Mouse (Mus musculus) telencephalon, adult 2 months (tissue): ENCODE measurements around the gene Ssbp3.

Experiments
- DNase-seq: peaks from one replicate; pipeline ENCODE4 v3.0.0-alpha.2; 2011; ENCODE audit warnings: low read depth, low spot score

The Ssbp3 gene

DNA sequence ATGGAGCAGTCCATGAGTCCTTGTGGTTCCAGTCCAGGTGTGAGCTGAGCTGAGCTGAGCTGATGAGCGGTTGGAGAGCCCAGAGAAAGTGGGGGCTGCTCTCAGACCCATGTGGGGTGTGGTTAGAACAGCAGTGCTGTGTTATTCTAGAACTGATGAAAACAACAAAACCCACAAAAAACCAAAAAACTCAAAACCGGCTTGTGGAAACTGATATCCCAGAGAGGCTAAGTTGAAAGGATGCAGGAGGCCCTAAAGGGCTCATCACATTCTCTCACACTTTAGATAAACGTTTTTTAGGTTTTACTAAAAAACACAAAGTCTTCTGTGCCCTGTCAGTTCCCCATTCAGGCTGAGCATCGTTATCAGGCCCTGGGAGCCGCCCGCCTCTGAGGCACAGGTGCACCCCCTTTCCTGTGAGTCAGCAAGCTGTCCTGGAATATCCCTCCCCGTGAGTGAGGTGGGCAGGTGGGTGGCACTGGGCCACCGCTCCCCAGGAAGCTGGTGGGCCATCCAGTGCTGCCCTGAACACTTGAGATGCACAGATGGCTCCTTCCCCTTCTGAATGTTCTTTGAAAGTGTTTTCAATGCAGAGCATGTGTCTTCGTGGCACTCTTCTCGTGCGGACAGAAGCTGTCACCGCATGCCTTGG is 24.6 kb downstream of the Ssbp3 start:
- DNase-seq = no peak

DNA sequence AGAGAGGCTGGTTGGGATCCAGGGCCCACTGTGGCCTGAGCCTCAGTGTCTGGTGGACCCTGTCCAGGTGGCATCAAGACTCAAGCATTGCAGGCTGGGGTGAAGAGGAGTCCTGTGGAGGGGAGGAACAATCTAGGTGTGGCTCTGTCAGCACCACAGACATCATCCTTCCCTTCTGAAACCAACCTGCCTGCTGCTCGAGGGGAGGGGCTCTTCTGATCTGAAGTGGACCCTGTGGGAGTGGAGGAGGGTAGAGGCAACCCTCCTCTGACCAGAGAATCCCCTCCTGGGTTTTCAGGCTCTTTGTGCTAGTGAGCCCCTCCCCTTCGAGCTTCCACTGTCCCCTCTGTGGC is 25.1 kb downstream of the Ssbp3 start:
- DNase-seq = no peak

DNA sequence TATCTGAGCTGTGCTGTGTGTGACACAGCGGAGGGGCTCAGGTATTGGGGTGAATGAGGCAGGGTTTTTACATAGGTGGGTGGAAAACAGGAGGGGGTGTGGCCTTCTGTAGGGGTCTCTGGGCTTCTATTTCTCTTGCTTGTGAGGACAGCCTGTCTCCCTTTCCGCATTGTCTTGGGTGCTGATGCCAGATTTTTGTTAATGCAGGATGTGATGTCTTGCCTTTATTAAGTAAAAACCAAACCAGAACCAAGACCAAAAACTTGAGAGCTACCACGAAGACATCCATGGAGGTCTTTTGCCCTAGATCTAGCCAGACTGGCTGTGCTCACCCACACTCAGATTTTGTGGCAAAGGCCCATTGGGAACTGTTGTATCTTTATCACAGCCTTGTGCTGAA is 25.5 kb downstream of the Ssbp3 start:
- DNase-seq = no peak

DNA sequence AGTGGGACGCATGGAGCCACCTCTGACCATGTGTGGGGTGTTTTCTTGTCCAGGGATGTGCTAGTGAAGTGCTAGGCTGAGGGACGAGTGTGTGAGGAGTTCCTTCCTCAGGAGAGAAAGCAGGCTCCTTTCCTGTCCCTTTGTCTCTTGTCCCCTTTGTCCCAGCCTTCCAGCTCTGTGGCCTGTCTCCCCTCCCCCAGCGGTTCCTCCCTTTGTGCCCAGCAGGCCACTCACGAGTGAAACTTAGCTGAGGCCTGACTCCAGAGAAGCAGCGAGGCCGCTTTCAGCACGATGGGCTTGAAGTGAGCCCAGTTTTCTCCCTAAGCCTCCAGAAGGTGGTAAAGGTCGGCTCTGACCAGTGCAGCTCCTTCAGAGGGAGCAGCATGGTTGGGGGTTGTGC is 26.2 kb downstream of the Ssbp3 start:
- no peak for DNase-seq

DNA sequence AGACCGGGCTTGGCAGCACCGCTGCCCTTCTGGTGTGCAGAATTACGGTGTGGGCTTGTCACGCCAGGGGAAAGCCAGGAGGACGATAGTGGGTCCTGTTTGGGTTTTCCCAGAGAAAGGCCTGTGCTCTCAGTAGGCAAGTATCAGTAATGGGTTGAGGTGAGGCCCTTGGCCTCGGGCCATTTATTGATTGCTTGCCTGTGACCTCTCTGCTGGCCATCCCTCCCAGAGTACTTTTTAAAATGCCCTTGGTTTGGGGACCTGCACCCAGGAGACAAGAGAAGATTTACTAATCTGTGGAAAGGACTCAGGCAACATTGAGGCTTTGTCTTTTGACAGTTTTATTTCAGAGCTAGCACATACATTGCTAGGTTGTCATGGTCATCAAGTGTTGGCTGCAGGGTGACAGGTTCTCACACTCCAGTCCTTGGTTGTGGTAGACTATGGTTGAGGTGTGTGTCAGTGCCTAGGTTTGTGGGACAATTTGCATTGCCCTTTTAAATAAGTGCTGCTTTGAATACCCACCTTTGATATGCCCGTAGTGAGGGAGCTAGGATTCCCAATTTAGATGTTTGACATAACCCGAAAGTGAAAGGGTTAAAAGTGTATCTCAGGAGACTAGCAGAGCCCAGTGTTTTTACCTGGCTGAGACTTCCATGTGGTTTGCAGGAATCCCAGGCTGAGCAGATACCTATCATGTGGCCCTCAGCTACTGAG is 28.2 kb downstream of the Ssbp3 start:
- no peak for DNase-seq

DNA sequence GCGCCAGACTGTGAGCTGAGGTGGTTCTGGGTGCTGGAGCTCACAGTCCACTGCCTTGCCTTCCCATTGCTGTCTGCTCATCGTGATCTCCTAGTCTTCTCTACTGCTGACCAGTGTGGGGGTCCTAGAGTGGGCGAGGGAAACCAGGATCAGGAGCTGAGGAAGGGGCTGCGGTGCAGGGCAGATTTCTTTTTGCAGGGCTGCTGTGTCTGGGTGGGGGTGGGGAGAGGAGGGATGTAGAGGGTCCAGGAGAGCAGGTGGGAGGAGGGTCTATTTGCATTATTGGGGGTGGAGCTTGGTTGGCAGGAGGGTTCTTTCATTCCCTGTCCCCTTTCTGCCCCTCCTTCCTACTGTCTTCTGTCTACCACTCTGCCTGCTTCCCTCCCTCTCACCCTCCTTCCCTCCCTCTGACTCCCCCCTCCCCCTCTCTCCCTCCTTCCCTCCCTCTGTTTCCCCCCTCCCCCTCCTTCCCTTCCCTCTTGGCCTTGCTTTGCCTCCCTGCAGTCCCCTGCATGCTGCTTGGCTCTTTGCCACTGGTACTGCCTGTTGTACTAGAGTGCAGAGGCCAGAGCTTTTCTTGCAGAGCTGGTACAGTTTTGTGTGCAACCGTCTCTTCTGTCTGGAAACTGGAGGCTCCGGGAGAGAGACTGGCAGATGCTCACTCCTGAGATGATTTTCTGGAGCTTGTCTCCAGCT is 28.9 kb downstream of the Ssbp3 start:
- DNase-seq = no peak

DNA sequence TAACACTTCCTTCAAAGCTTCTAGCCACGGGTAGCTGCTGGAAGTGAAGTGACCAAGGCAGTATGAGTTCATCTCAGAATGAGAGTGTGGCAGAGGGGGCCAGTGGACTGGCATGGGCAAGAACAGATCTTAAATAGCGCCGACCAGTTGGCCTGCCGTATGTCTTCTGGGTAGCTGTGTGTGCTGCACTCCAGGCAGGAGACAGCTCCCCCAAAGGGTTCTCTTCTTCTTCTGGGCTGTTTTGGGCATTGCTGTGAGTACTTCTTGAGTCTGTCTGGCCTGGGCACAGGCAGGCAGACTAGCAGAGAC is 29.4 kb downstream of the Ssbp3 start:
- DNase-seq = no peak

DNA sequence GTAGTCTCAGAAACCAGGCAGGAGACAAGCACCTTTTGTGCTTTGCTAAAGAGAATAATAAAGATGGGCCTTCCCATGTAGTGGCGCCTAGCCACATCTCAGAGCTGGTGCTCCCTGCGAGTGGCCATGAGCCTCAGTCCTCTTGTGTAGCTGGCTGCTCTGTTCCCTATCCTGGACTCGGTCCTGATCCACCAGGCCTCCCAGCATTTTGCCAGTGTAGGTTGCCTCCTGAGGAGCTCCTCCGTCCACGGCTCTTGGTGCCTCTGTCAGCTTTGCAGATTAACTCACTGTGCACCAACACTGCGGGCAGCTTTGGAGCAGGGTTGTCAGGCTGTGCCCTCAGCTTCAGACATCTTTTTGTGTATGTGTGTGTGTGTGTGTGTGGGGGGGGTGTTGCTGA is 30.4 kb downstream of the Ssbp3 start:
- DNase-seq = no peak

DNA sequence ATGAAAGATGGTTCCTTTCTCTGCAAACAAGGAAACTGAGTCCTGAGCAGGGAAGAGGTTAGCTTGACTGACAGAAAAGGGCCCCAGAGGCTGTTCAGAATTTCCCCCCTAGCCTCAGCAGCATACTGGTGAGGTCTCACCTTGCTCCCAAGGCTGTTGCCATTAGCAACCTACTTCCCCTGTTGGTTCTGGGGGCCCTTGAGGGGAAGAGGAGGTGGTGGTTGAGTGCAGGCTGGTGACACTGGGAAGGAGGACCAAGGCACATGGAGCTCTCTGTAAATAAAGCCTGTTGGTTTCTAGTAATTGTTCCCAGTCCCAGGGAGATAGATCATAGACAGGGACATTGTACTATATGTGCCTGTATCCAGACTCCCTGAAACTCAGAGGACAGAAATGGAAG is 31.0 kb downstream of the Ssbp3 start:
- DNase-seq = no peak

DNA sequence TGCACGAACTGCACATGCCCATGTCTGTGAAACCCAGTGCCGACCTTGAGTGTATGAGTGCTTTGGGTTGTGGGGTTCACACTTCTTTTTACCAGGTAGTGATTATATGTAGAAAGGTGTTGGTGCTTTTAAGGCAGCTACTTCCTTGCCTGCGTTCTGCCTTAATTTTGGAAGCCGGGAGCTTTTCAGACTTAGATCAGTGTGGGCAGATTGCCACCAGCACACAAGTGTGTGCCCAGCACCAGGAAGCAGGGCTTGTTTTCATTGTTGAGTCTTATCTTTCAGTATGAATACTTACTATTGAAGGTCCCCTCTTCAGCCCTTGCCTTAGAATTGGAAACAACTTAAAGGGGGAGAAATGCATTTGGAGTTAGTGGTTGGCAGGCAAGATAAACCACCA is 32.0 kb downstream of the Ssbp3 start:
- no peak for DNase-seq

DNA sequence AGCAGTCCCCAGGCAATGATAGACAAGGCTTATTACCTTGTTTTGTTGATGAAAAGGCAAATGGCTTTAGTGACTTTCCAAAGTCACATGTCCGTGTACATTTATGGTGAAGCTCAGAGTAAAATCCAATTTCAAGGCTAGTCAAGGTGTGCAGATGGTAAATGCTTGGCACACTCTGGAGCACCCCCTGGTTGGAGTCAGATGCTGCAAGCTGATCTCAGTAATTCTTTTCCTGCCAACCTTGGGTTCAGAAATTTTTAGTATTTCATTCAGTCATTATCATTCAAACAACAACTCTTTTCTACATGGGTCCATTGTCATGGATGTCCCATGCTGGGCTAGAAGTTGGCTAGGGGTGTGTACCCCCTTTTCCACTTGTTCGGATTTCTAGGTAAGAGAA is 33.1 kb downstream of the Ssbp3 start:
- DNase-seq = no peak

DNA sequence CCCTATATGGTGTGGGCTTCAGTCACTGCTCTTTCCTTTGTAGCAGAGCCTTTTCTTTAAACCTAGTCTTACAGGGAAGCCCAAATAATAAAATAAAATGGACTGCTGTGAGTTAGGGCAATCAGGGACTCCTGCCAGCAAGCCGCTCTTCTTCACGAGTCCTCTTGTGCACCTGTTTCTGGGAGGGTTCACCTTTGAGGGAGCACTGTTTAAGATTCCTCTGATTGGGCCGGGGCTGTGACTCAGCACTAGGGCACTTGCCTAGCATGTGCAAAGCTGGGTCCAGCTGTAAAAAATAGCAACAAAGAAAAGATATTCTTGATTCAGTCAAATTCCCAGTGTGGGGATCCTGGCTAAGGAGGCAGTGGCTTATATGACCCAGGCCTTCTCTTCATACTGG is 34.4 kb downstream of the Ssbp3 start:
- no peak for DNase-seq

DNA sequence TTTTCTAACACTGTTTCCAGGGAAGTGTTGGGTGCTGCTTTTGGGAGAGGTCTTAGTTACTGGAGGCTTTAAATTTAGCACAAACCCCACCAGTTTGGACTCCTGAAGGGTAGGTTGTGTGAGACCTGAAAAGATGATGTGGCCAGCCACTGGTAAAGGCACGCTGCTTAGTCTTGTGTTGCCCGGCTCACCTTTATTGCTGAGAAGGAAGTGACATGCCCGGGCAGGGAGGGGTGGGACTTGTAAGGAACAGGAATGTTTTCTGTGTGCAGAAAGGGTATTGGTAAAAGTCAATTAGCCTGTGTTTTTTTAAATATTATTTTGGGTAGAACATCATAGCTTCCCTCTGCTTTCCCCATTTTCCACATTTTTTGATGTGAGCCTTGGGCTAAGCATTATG is 37.2 kb downstream of the Ssbp3 start:
- DNase-seq = no peak

DNA sequence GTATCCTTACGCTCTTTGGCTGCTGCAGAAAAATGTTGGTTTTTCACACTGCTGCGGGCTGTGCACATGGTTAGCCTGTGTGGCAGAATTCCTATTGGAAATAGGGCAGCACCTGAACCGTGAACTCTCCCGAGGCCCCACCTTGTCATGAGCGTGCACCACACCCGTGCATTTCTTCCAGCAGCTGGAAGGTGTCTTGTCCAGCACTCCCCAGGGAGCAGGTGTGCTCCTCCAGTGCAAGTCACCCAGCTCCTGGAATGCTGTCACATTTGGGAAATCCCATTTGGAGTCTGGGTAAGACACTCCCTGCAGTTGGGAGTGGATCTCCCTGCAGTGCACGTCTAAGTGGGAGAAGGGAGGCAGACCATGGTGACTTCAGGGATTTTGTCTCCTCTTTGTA is 38.0 kb downstream of the Ssbp3 start:
- DNase-seq = no peak

DNA sequence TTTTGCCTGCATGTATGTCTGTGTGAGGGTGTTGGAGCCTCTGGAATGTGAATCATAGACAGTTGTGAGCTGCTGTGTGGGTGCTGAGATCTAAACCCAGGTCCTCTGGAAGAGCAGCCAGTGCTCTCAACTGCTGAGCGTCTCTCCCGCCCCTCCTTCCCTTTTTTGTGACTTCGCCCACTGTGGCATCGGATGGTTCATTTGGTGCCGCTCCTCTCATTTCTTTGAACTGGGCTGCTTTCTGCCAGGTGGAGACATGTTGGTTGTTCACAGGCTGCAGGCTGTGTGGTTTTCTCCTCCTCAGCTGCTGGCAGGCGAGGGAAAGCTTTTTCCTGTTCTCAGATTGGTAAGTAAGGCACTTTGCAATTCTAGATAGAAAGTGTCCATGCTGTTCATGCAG is 38.7 kb downstream of the Ssbp3 start:
- peak; percentile 55 for DNase-seq

DNA sequence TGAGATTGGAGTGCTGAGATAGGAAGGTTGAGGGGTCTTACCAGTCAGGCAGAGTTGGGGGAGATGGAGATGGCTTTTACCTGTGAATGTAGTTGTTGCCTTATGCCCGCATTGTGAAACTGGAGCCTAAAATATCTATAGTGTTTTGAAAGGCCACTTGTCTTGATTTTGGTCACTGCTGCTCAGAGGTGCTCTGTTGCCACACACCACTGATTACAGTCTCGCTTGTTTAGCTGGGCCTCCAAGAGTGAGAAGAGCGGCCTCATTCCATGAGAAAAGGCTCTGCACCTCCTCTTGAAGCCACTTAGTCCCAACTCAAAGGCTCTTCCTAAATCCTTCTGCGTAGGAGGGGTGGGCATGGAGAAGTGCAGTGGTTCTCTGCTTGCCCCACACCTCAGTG is 40.3 kb downstream of the Ssbp3 start:
- DNase-seq = no peak

DNA sequence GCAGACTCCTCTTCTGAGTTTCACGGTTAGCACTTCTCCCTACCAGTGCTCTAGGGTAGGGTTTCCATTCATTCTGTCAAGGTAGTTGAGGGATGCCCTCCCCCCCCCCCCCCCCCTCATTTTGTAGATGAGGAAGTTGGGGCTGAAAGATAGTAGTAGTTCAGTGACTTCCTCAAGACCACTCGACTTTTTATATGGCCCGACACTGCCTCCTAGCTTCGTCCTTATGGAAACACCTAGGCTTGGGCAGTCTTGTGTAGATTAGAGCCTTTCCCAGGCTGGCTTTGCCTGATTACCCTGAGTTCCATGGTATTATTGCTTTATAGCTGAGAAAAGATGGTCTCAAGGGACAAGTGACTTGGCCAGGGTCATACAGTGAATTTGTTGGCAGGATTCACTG is 41.0 kb downstream of the Ssbp3 start:
- DNase-seq = no peak

DNA sequence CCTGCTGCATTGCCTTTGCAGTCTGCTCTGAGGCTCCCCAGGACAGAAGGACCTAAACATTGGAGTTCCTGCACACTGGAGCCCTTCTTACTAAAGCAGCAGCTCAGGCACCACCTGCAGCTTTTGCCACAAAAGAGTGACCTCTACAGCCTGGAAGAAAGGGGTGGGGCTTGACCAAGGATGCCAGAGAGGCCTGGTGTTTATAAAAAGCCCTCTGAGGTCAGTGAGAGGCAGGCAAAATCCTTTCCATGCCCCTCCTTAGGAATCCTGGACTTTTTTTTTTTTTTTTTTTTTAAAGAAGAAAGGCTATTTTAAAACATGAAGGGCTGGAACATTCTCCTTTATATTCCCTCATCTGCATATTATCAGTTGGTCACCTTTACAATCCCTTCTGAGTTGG is 42.7 kb downstream of the Ssbp3 start:
- DNase-seq = no peak

DNA sequence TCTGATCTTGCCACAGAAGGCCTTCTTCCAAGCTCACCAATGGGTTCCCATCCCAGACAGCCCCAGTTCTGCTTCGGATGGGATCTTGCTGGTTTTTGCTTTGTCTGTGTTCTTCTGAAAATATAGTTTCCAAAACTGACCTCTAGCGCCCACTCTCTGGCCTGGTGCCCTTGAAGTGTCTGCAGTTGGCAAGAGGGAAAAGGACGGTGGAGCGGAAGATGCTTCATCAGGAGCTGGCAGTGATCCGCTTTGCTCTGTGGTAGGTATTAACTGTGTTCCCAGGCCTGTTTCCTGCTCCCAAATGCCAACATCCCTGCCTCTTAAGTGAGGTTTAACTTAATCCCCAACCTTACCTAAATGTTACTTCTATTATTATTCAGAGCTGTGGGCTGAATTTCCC is 43.3 kb downstream of the Ssbp3 start:
- no peak for DNase-seq

DNA sequence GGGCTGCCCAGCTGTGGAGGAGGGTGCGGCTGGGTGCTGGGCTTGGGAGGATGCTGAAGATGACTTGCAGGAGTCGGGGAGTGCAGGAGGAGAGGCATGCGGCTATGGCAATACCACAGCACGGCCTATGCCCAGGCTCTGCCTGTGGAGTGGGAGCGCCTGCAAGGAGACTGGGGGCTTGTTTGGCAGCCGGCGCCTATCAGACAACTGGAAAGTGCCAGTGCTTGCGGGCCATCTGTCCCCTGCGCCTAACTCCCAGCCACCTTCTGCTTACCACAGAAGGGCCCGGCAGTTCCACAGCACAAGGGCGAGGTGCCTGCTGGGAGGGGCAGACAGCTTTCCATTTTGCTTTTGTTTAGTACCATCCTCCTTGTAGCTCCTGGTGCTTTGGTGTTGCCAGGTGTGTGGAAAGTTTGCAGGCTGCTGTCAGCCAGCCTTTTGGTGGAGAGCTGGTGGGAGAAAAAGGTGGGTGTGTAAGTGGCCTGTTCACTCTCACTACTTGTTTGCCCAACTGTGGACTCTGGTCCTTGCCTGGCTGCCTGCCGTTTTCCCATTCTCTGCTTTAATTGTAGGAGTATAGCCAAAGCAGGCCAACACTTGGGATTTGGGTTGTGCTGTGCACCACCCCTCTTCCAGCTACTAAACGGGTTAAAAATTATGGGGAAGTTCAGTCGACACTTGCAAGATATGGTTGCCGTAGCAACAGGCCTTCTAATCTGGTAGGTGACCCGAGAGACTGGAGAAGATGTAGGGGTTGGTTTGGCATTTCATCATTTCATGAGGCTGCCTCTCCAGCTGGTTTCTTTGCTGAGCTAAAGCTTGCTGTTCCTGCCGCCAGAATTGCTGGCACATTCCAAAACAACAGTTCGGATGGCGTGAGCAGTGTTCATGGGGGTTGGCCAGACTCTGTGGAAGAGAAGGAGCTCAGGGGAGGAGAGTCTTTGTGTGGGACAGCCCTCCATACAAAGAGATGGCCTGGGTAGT is 45.5 kb downstream of the Ssbp3 start:
- peak; percentile 91 for DNase-seq

DNA sequence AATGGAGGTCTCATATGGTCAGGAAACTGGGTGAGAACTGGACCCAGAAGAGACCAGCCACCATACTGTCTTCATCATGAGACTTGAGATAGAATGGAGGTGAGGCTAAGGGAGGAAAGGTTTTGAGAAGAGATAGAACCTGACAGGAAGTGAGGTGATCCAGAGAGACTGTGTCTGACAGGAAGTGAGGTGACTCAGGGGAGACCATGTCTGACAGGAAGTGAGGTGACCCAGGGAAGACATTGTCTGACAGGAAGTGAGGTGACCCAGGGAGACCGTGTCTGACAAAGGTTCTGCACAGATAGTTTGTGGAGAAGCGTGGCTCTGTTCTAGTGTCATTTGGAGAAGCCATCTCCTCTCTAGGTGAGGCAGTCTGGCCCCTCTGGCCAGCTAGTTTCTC is 47.6 kb downstream of the Ssbp3 start:
- DNase-seq = no peak

DNA sequence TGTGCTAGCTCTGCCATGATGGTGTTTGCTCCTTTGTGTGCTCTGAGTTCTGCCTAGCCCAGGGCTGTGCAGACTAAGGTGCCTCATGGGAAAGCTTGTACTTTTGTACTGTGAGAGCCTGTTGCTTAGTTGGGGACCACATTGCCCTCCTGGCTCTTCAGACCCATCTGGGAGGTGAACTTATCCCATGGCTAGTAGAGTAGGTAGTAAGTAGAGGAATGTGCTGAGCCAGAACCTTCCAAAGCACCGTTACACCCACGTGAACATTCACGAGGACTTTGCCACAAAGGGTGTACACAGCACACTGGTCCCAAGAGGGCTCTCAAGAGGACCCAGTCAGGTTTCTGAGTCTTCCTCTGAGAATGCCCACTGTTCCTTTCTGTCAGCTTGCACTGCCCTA is 48.1 kb downstream of the Ssbp3 start:
- DNase-seq = no peak
